Comparison of ENCODE assay signal across 8 mouse cellular contexts in genomic region chr10:95415159-95415532, GRCm38 (mm10). TPM values are rescaled to one million over a fixed set of nuclear protein-coding genes. Genes with fewer than 3 reads are reported as not detected.
A peak's percentile ranks its signal among the peaks of the same experiment; 100 is the strongest.
DNase-seq lines count a peak whose midpoint lies in the region; ATAC-seq and TF ChIP-seq lines count a peak whose summit lies in the region.

No protein-coding gene starts in this region.

- H3K4me3 ChIP-seq in kidney, embryonic 15.5 days (replicated peaks) = peak overlapping the region; percentile 68
- peak overlapping the region; percentile 27 for H3K4me3 ChIP-seq in bone marrow macrophage, adult 2 months (ENCODE audit: insufficient read depth, low read length)
- peak overlapping the region; percentile 87 for H3K4me3 ChIP-seq in heart, embryonic 15.5 days
- peak overlapping the region; percentile 69 for H3K4me3 ChIP-seq in limb, embryonic 15.5 days
- peak overlapping the region; percentile 84 for H3K4me3 ChIP-seq in neural tube, embryonic 14.5 days (ENCODE audit: low read depth, low read length)

- H3K27me3 ChIP-seq in kidney, embryonic 15.5 days = peaks cover 56% of the 10 kb centered on the region
- H3K27me3 ChIP-seq in heart, embryonic 15.5 days = peaks cover under 1% of the 10 kb centered on the region
- peaks cover 15% of the 10 kb centered on the region for H3K27me3 ChIP-seq in limb, embryonic 15.5 days
- H3K27me3 ChIP-seq in neural tube, embryonic 14.5 days (ENCODE audit: control insufficient read depth, insufficient read depth, low read length) = no peaks in the 10 kb centered on the region

- no peak overlapping the region for H3K27ac ChIP-seq in kidney, embryonic 15.5 days
- H3K27ac ChIP-seq in bone marrow macrophage, adult 2 months (ENCODE audit: insufficient read depth, low read depth, low read length) = no peak overlapping the region
- H3K27ac ChIP-seq in heart, embryonic 15.5 days = peak overlapping the region; percentile 93
- peak overlapping the region; percentile 4; the same call in 1 of the 2 replicates for H3K27ac ChIP-seq in limb, embryonic 15.5 days
- peak overlapping the region; percentile 91 for H3K27ac ChIP-seq in neural tube, embryonic 14.5 days (ENCODE audit: low read depth, low read length)

- ATAC-seq in kidney, embryonic 15.5 days (replicated peaks; ENCODE audit: low FRiP score) = no peak
- ATAC-seq in heart, embryonic 15.5 days (replicated peaks; ENCODE audit: insufficient number of reproducible peaks, insufficient read depth, low FRiP score, low read depth) = no peak
- no peak for ATAC-seq in limb, embryonic 15.5 days (ENCODE audit: insufficient number of reproducible peaks, low FRiP score, low TSS enrichment, low read depth)
- ATAC-seq in neural tube, embryonic 14.5 days (ENCODE audit: low read depth) = peak; percentile 1; the same call in 1 of the 2 replicates

- peaks cover 38% of the 10 kb centered on the region for H3K4me1 ChIP-seq in kidney, embryonic 15.5 days
- H3K4me1 ChIP-seq in bone marrow macrophage, adult 2 months (ENCODE audit: control insufficient read depth, insufficient read depth, low read length) = peaks cover 3% of the 10 kb centered on the region; the same call in 1 of the 2 replicates
- peaks cover 25% of the 10 kb centered on the region for H3K4me1 ChIP-seq in heart, embryonic 15.5 days (replicated peaks)
- peaks cover 30% of the 10 kb centered on the region for H3K4me1 ChIP-seq in limb, embryonic 15.5 days
- H3K4me1 ChIP-seq in neural tube, embryonic 14.5 days (ENCODE audit: control insufficient read depth, insufficient read depth, low read length) = peaks cover 12% of the 10 kb centered on the region; the same call in 1 of the 2 replicates

- H3K36me3 ChIP-seq in kidney, embryonic 15.5 days = no peaks in the 10 kb centered on the region
- peaks cover 5% of the 10 kb centered on the region; the same call in 1 of the 2 replicates for H3K36me3 ChIP-seq in heart, embryonic 15.5 days
- 0 out of 2 replicates have a peak, but pooled peaks cover 3% of the 10 kb centered on the region for H3K36me3 ChIP-seq in limb, embryonic 15.5 days
- no peaks in the 10 kb centered on the region; the same call in none of the 2 replicates for H3K36me3 ChIP-seq in neural tube, embryonic 14.5 days (ENCODE audit: control insufficient read depth, insufficient read depth, low read length)

- no peak for TF ChIP-seq CTCF in bone marrow macrophage, adult 2 months (IDR thresholded peaks at IDR 0.05; ENCODE audit: low read depth, low read length)

- no peak for DNase-seq in kidney, adult 8-10 months
- no peak for DNase-seq in spleen, adult 12 weeks (ENCODE audit: low spot score)
- DNase-seq in spleen, postnatal 10 days (ENCODE audit: low spot score in 2 of 2) = no peak

- WGBS in kidney, embryonic 15.5 days = 1% methylated on average over 15 of the region's 15 CpGs
- WGBS in heart, embryonic 15.5 days = under 1% methylated on average over 15 of the region's 15 CpGs
- 0% methylated on average over 15 of the region's 15 CpGs for WGBS in limb, embryonic 15.5 days
- WGBS in neural tube, embryonic 14.5 days = 0% methylated on average over 15 of the region's 15 CpGs

- H3K9ac ChIP-seq in kidney, embryonic 15.5 days = peak overlapping the region; percentile 59
- peak overlapping the region; percentile 87 for H3K9ac ChIP-seq in heart, embryonic 15.5 days
- peak overlapping the region; percentile 51 for H3K9ac ChIP-seq in limb, embryonic 15.5 days
- peak overlapping the region; percentile 92 for H3K9ac ChIP-seq in neural tube, embryonic 14.5 days (replicated peaks; ENCODE audit: low read depth, low read length)

- TF ChIP-seq POLR2A in bone marrow macrophage, adult 2 months (IDR thresholded peaks at IDR 0.05; ENCODE audit: borderline replicate concordance, low read depth, low read length) = no peak

- H3K9me3 ChIP-seq in kidney, embryonic 15.5 days (replicated peaks) = no peaks in the 10 kb centered on the region
- H3K9me3 ChIP-seq in heart, embryonic 15.5 days (replicated peaks) = no peaks in the 10 kb centered on the region
- no peaks in the 10 kb centered on the region for H3K9me3 ChIP-seq in limb, embryonic 15.5 days
- H3K9me3 ChIP-seq in neural tube, embryonic 14.5 days (ENCODE audit: control insufficient read depth, low read length) = no peaks in the 10 kb centered on the region

- H3K4me2 ChIP-seq in kidney, embryonic 15.5 days = peak overlapping the region; percentile 94
- H3K4me2 ChIP-seq in heart, embryonic 15.5 days = peak overlapping the region; percentile 98
- H3K4me2 ChIP-seq in limb, embryonic 15.5 days = peak overlapping the region; percentile 98
- peak overlapping the region; percentile 77 for H3K4me2 ChIP-seq in neural tube, embryonic 14.5 days (ENCODE audit: low read depth, low read length)

RNA-seq across cellular contexts. Expression of gene Socs2, which starts 1.8 kb away (rescaled TPM):
- 26.2 and 28.5 TPM in 2 replicates for polyA plus RNA-seq in kidney, embryonic 15.5 days (2015; fragmentation: Nextera tagmentation; extraction: Ambion mirVana)
- polyA plus RNA-seq in bone marrow macrophage, adult 2 months (2012; ENCODE audit: insufficient read depth, insufficient read length, missing spikeins) = 0.19 and 0.74 TPM in 2 replicates
- 43.1 and 47.8 TPM in 2 replicates for polyA plus RNA-seq in heart, embryonic 15.5 days (2015; fragmentation: Nextera tagmentation; extraction: Ambion mirVana)
- 42.3 and 49.6 TPM in 2 replicates for polyA plus RNA-seq in limb, embryonic 15.5 days (2015; fragmentation: Nextera tagmentation; extraction: Ambion mirVana)
- polyA plus RNA-seq in neural tube, embryonic 14.5 days (2014; fragmentation: Nextera tagmentation; extraction: Ambion mirVana) = 141 and 155 TPM in 2 replicates

Comparison
In these comparisons a context has a peak if more than half of its experiments do, and no peak if none do; other contexts are left out.
1. H3K27ac ChIP-seq: peak in heart, embryonic 15.5 days (single experiment), limb, embryonic 15.5 days (single experiment) and neural tube, embryonic 14.5 days (single experiment); none in kidney, embryonic 15.5 days (single experiment) and bone marrow macrophage, adult 2 months (single experiment).
2. H3K4me3 ChIP-seq: peak in every context shown above with its lines; median percentile 87 in heart, embryonic 15.5 days; 84 in neural tube, embryonic 14.5 days; 69 in limb, embryonic 15.5 days; 68 in kidney, embryonic 15.5 days; 27 in bone marrow macrophage, adult 2 months.
3. RNA of gene Socs2, which starts 1.8 kb away (polyA plus RNA-seq): 141 to 155 TPM in neural tube, embryonic 14.5 days, 42.3 to 49.6 TPM in limb, embryonic 15.5 days, 43.1 to 47.8 TPM in heart, embryonic 15.5 days and 26.2 to 28.5 TPM in kidney, embryonic 15.5 days; 0.19 to 0.74 TPM in bone marrow macrophage, adult 2 months; every median in the first group is over 10 times any median in the second.
4. Peak in every context shown above with its lines, with median percentiles within 50 percentile points of each other: H3K4me2 ChIP-seq and H3K9ac ChIP-seq.